Mouse (Mus musculus): Measurements from ENCODE around the gene Ctcfl. TPM values are rescaled to one million over a fixed set of nuclear protein-coding genes. Genes with fewer than 3 reads are reported as not detected.

The Ctcfl gene
- polyA plus RNA-seq, 1 experiment from 2014 or later = not detected

- DNase-seq (ENCODE audit: low spot score) (no peak), ATAC-seq (ENCODE audit: insufficient read depth, low FRiP score, low TSS enrichment) (no peak)
- 95% methylated on average over 4 of the region's 4 CpGs for WGBS
- Histone ChIP-seq H3K27ac (ENCODE audit: low read depth, low read length) (no peak overlapping the region), H3K27me3 (ENCODE audit: control insufficient read depth, insufficient read depth, low read length) (no peaks in the 10 kb centered on the region), H3K4me2 (ENCODE audit: low read depth) (no peak overlapping the region), H3K9ac (ENCODE audit: low read length) (no peak overlapping the region), H3K36me3 (ENCODE audit: control insufficient read depth, insufficient read depth, low read length) (no peaks in the 10 kb centered on the region), H3K9me3 (ENCODE audit: control insufficient read depth, low read length) (no peaks in the 10 kb centered on the region), H3K4me3 (ENCODE audit: low read depth, low read length) (no peak overlapping the region), H3K4me1 (ENCODE audit: control insufficient read depth, insufficient read depth, low read length) (no peaks in the 10 kb centered on the region)
Observed at GRCm38 (mm10) chr2:173157871-173158270, 38.5 kb upstream of the Ctcfl start.

- Histone ChIP-seq H3K9me3 (ENCODE audit: control insufficient read depth, low read length) (no peaks in the 10 kb centered on the region), H3K27me3 (ENCODE audit: control insufficient read depth, insufficient read depth, low read length) (no peaks in the 10 kb centered on the region), H3K4me1 (ENCODE audit: control insufficient read depth, insufficient read depth, low read length) (no peaks in the 10 kb centered on the region), H3K36me3 (ENCODE audit: control insufficient read depth, insufficient read depth, low read length) (no peaks in the 10 kb centered on the region), H3K4me3 (ENCODE audit: low read depth, low read length) (no peak overlapping the region), H3K27ac (ENCODE audit: low read depth, low read length) (no peak overlapping the region), H3K4me2 (ENCODE audit: low read depth) (no peak overlapping the region), H3K9ac (ENCODE audit: low read length) (no peak overlapping the region)
- 66% methylated on average over 4 of the region's 4 CpGs for WGBS
- ATAC-seq (ENCODE audit: insufficient read depth, low FRiP score, low TSS enrichment) (no peak), DNase-seq (ENCODE audit: low spot score) (no peak)
Observed at GRCm38 (mm10) chr2:173157376-173157775, 38.1 kb upstream of the Ctcfl start.

DNA sequence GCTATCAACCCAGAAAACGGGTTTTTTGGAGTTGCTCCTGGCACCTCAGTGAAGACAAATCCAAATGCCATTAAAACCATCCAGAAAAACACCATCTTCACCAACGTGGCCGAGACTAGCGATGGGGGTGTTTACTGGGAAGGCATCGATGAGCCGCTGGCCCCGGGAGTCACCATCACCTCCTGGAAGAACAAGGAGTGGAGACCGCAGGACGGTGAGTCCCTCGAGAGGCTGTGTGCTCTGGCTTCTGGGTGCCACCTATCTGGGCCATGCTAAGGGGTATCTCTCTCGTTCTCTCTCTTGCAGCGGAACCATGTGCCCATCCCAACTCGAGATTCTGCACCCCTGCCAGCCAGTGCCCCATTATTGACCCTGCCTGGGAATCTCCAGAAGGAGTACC lies 37.6 kb upstream of the Ctcfl start:
- Histone ChIP-seq H3K9ac (ENCODE audit: low read length) (no peak overlapping the region), H3K4me1 (ENCODE audit: control insufficient read depth, insufficient read depth, low read length) (no peaks in the 10 kb centered on the region), H3K36me3 (ENCODE audit: control insufficient read depth, insufficient read depth, low read length) (no peaks in the 10 kb centered on the region), H3K27me3 (ENCODE audit: control insufficient read depth, insufficient read depth, low read length) (no peaks in the 10 kb centered on the region), H3K27ac (ENCODE audit: low read depth, low read length) (no peak overlapping the region), H3K4me2 (ENCODE audit: low read depth) (no peak overlapping the region), H3K9me3 (ENCODE audit: control insufficient read depth, low read length) (no peaks in the 10 kb centered on the region), H3K4me3 (ENCODE audit: low read depth, low read length) (no peak overlapping the region)
- 91% methylated on average over 13 of the region's 13 CpGs for WGBS
- no peak for DNase-seq (ENCODE audit: low spot score)
- no peak for ATAC-seq (ENCODE audit: insufficient read depth, low FRiP score, low TSS enrichment)

DNA sequence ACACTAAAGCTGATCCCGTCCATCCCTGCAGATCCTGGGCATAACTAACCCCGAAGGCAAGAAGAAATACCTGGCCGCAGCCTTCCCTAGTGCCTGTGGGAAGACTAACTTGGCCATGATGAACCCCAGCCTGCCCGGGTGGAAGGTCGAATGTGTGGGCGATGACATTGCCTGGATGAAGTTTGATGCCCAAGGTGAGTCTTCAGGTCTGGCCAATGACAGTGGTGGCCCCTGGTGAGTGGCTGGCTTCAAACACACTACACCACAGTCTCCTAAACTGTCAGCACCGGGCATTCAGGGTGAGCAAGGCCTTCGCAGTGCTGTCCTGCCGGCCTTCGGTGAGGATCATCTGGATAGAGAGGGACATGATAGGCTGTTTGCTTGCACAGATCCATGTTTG lies 36.6 kb upstream of the Ctcfl start:
- ATAC-seq (ENCODE audit: insufficient read depth, low FRiP score, low TSS enrichment) (no peak), DNase-seq (ENCODE audit: low spot score) (no peak)

GRCm38 (mm10) chr2:173154962-173155361 lies 35.6 kb upstream of the Ctcfl start:
- DNase-seq (ENCODE audit: low spot score) (no peak), ATAC-seq (ENCODE audit: insufficient read depth, low FRiP score, low TSS enrichment) (no peak)
- no peak overlapping the region for H3K27ac ChIP-seq (ENCODE audit: low read depth, low read length)
- H3K4me1 ChIP-seq (ENCODE audit: control insufficient read depth, insufficient read depth, low read length) = no peaks in the 10 kb centered on the region
- H3K4me3 ChIP-seq (ENCODE audit: low read depth, low read length) = no peak overlapping the region
- H3K4me2 ChIP-seq (ENCODE audit: low read depth) = no peak overlapping the region
- no peaks in the 10 kb centered on the region for H3K9me3 ChIP-seq (ENCODE audit: control insufficient read depth, low read length)
- WGBS = 91% methylated on average over 14 of the region's 14 CpGs
- H3K36me3 ChIP-seq (ENCODE audit: control insufficient read depth, insufficient read depth, low read length) = no peaks in the 10 kb centered on the region
- no peak overlapping the region for H3K9ac ChIP-seq (ENCODE audit: low read length)
- H3K27me3 ChIP-seq (ENCODE audit: control insufficient read depth, insufficient read depth, low read length) = no peaks in the 10 kb centered on the region

More for the DNA sequence above, 36.6 kb upstream of the Ctcfl start:
- Histone ChIP-seq H3K4me2 (ENCODE audit: low read depth) (no peak overlapping the region), H3K4me3 (ENCODE audit: low read depth, low read length) (no peak overlapping the region), H3K36me3 (ENCODE audit: control insufficient read depth, insufficient read depth, low read length) (no peaks in the 10 kb centered on the region), H3K9me3 (ENCODE audit: control insufficient read depth, low read length) (no peaks in the 10 kb centered on the region), H3K27me3 (ENCODE audit: control insufficient read depth, insufficient read depth, low read length) (no peaks in the 10 kb centered on the region), H3K4me1 (ENCODE audit: control insufficient read depth, insufficient read depth, low read length) (no peaks in the 10 kb centered on the region), H3K9ac (ENCODE audit: low read length) (no peak overlapping the region), H3K27ac (ENCODE audit: low read depth, low read length) (no peak overlapping the region)
- 94% methylated on average over 10 of the region's 10 CpGs for WGBS

- H3K36me3 ChIP-seq (ENCODE audit: control insufficient read depth, insufficient read depth, low read length) = no peaks in the 10 kb centered on the region
- H3K27me3 ChIP-seq (ENCODE audit: control insufficient read depth, insufficient read depth, low read length) = no peaks in the 10 kb centered on the region
- H3K4me3 ChIP-seq (ENCODE audit: low read depth, low read length) = no peak overlapping the region
- 93% methylated on average over 13 of the region's 13 CpGs for WGBS
- no peak for DNase-seq (ENCODE audit: low spot score)
- no peaks in the 10 kb centered on the region for H3K4me1 ChIP-seq (ENCODE audit: control insufficient read depth, insufficient read depth, low read length)
- H3K4me2 ChIP-seq (ENCODE audit: low read depth) = no peak overlapping the region
- no peak overlapping the region for H3K27ac ChIP-seq (ENCODE audit: low read depth, low read length)
- H3K9ac ChIP-seq (ENCODE audit: low read length) = no peak overlapping the region
- no peaks in the 10 kb centered on the region for H3K9me3 ChIP-seq (ENCODE audit: control insufficient read depth, low read length)
- no peak for ATAC-seq (ENCODE audit: insufficient read depth, low FRiP score, low TSS enrichment)
Observed at GRCm38 (mm10) chr2:173154513-173154912, 35.2 kb upstream of the Ctcfl start.

- Histone ChIP-seq H3K27ac (ENCODE audit: low read depth, low read length) (no peak overlapping the region), H3K4me1 (ENCODE audit: control insufficient read depth, insufficient read depth, low read length) (no peaks in the 10 kb centered on the region), H3K36me3 (ENCODE audit: control insufficient read depth, insufficient read depth, low read length) (no peaks in the 10 kb centered on the region), H3K9me3 (ENCODE audit: control insufficient read depth, low read length) (no peaks in the 10 kb centered on the region), H3K27me3 (ENCODE audit: control insufficient read depth, insufficient read depth, low read length) (no peaks in the 10 kb centered on the region), H3K4me2 (ENCODE audit: low read depth) (no peak overlapping the region), H3K4me3 (ENCODE audit: low read depth, low read length) (no peak overlapping the region), H3K9ac (ENCODE audit: low read length) (no peak overlapping the region)
- no peak for DNase-seq (ENCODE audit: low spot score)
- ATAC-seq (ENCODE audit: insufficient read depth, low FRiP score, low TSS enrichment) = no peak
- 92% methylated on average over 10 of the region's 10 CpGs for WGBS
Observed at GRCm38 (mm10) chr2:173153266-173153665, 33.9 kb upstream of the Ctcfl start.

DNA sequence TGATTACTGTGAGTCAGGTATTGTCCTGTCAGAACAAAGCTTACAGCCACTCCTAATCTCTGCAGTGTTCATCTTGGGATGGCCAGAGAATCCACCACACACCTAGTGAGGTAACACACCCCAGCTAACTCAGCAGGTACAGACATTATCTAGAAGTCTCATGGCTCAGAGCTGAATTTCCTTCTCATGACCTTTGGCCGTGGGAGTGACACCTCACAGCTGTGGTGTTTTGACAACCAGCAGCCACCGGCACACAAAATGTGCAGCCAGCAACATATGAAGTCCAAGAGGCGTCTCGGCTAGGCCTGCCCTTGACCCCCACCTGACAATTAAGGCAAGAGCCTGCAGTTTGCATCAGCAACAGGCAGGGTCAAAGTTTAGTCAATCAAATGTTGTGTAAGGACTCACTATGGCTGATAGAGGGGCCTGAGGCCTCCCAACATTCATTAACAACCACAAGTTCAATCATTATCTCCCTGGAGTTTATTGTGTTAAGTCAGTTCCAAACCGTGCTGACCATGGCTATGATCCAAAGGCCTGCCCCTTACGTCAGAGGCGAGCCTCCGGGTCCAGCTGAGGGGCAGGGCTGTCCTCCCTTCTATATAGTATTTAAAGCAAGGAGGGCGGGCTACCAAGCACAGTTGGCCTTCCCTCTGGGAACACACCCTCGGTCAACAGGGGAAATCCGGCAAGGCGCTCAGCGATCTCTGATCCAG lies 33.3 kb upstream of the Ctcfl start, which contains the start of gene Pck1:
Gene Pck1 (plus strand): TSS at position 613 of the 716 bp plus-strand sequence.
- H3K4me3 ChIP-seq (ENCODE audit: low read depth, low read length) = no peak within 1 kb of the TSS
- 87% methylated on average over 13 of the region's 13 CpGs for WGBS
- H3K9ac ChIP-seq (ENCODE audit: low read length) = no peak within 1 kb of the TSS

GRCm38 (mm10) chr2:173151784-173152284 lies 32.5 kb upstream of the Ctcfl start:
- Histone ChIP-seq H3K9ac (ENCODE audit: low read length) (no peak overlapping the region), H3K36me3 (ENCODE audit: control insufficient read depth, insufficient read depth, low read length) (no peaks in the 10 kb centered on the region), H3K4me1 (ENCODE audit: control insufficient read depth, insufficient read depth, low read length) (no peaks in the 10 kb centered on the region), H3K4me3 (ENCODE audit: low read depth, low read length) (no peak overlapping the region), H3K27me3 (ENCODE audit: control insufficient read depth, insufficient read depth, low read length) (no peaks in the 10 kb centered on the region), H3K9me3 (ENCODE audit: control insufficient read depth, low read length) (no peaks in the 10 kb centered on the region), H3K4me2 (ENCODE audit: low read depth) (no peak overlapping the region), H3K27ac (ENCODE audit: low read depth, low read length) (no peak overlapping the region)
- 87% methylated on average over 7 of the region's 7 CpGs for WGBS
- no peak for DNase-seq (ENCODE audit: low spot score)
- no peak for ATAC-seq (ENCODE audit: insufficient read depth, low FRiP score, low TSS enrichment)

More for the DNA sequence above, 33.3 kb upstream of the Ctcfl start, which contains the start of gene Pck1:
- H3K27ac ChIP-seq (ENCODE audit: low read depth, low read length) = no peak within 1 kb of the TSS
- no peaks in the 10 kb centered on the region for H3K9me3 ChIP-seq (ENCODE audit: control insufficient read depth, low read length)
- no peaks in the 10 kb centered on the region for H3K4me1 ChIP-seq (ENCODE audit: control insufficient read depth, insufficient read depth, low read length)
- no peak for DNase-seq (ENCODE audit: low spot score)
- no peaks in the 10 kb centered on the region for H3K36me3 ChIP-seq (ENCODE audit: control insufficient read depth, insufficient read depth, low read length)
- ATAC-seq (ENCODE audit: insufficient read depth, low FRiP score, low TSS enrichment) = no peak
- H3K27me3 ChIP-seq (ENCODE audit: control insufficient read depth, insufficient read depth, low read length) = no peaks in the 10 kb centered on the region
- H3K4me2 ChIP-seq (ENCODE audit: low read depth) = no peak within 1 kb of the TSS
